ENCODE assay signal across 10 mouse cellular contexts in genomic region chr11:4053586-4053985, GRCm38 (mm10). TPM values are rescaled to one million over a fixed set of nuclear protein-coding genes. Genes with fewer than 3 reads are reported as not detected.
DNase-seq lines count a peak whose midpoint lies in the region; ATAC-seq and TF ChIP-seq lines count a peak whose summit lies in the region.
"Had no signal": no experiment of that assay in that cellular context is flagged by ENCODE, and none has a peak within 500 bp of the region (broad histone marks: within the 10 kb centered on the region; RNA-seq: fewer than 3 reads in every experiment).

No protein-coding gene starts in this region.

- peak; percentile 53 for DNase-seq in heart, adult 8-10 months (ENCODE audit: low spot score)
- peak; percentile 62 for DNase-seq in adrenal gland, adult 2 months
- peak; percentile 88 for DNase-seq in embryo, embryonic 10.5 days (ENCODE audit: low spot score)
- DNase-seq in hindbrain, postnatal 0 days (ENCODE audit: low spot score) = peak; percentile 82
- DNase-seq in left cerebral cortex, postnatal 14 days (ENCODE audit: low spot score in 2 of 2) = peak; percentile 67 to 77
- peak; percentile 73 for DNase-seq in naive thymus-derived CD4-positive, alpha-beta T cell, adult 2 months (ENCODE audit: low read depth)
- DNase-seq in testis, postnatal 14 days (ENCODE audit: low spot score) = peak; percentile 36

- H3K9me3 ChIP-seq in heart, embryonic 12.5 days (replicated peaks) = peaks cover 2% of the 10 kb centered on the region
- H3K9me3 ChIP-seq in hindbrain, postnatal 0 days (ENCODE audit: low read length) = no peaks in the 10 kb centered on the region
- H3K9me3 ChIP-seq: embryonic facial prominence, embryonic 15.5 days had no signal

- H3K4me3 ChIP-seq in heart, embryonic 12.5 days = no peak overlapping the region
- no peak overlapping the region for H3K4me3 ChIP-seq in hindbrain, postnatal 0 days (ENCODE audit: low read length)
- H3K4me3 ChIP-seq: embryonic facial prominence, embryonic 15.5 days had no signal

- TF ChIP-seq CTCF in hindbrain, postnatal 0 days (IDR thresholded peaks at IDR 0.05; ENCODE audit: low read depth) = peak; percentile 89

- H3K4me1 ChIP-seq in heart, embryonic 12.5 days (replicated peaks) = no peaks in the 10 kb centered on the region
- H3K4me1 ChIP-seq in hindbrain, postnatal 0 days (ENCODE audit: insufficient read depth, low read length) = no peaks in the 10 kb centered on the region
- H3K4me1 ChIP-seq: embryonic facial prominence, embryonic 15.5 days had no signal

- 19% methylated on average over 5 of the region's 5 CpGs for whole genome bisulfite sequencing in heart, embryonic 12.5 days
- 24% methylated on average over 5 of the region's 5 CpGs for WGBS in hindbrain, postnatal 0 days

- H3K9ac ChIP-seq in heart, embryonic 12.5 days = no peak overlapping the region
- H3K9ac ChIP-seq in hindbrain, postnatal 0 days (replicated peaks; ENCODE audit: low read length) = no peak overlapping the region
- H3K9ac ChIP-seq: embryonic facial prominence, embryonic 15.5 days had no signal

- no peak for ATAC-seq in heart, embryonic 12.5 days (ENCODE audit: insufficient number of reproducible peaks, low FRiP score)
- ATAC-seq in hindbrain, postnatal 0 days = no peak; the same call in 1 of the 2 replicates

- H3K4me2 ChIP-seq in heart, embryonic 12.5 days = no peak overlapping the region
- H3K4me2 ChIP-seq in hindbrain, postnatal 0 days (ENCODE audit: low read depth, low read length) = no peak overlapping the region
- H3K4me2 ChIP-seq: embryonic facial prominence, embryonic 15.5 days had no signal

- no peaks in the 10 kb centered on the region for H3K36me3 ChIP-seq in heart, embryonic 12.5 days
- no peaks in the 10 kb centered on the region for H3K36me3 ChIP-seq in hindbrain, postnatal 0 days (ENCODE audit: insufficient read depth, low read length)
- H3K36me3 ChIP-seq: embryonic facial prominence, embryonic 15.5 days had no signal

- no peak overlapping the region for H3K27ac ChIP-seq in heart, embryonic 12.5 days (ENCODE audit: poor library complexity, severe bottlenecking)
- H3K27ac ChIP-seq in hindbrain, postnatal 0 days = no peak overlapping the region
- H3K27ac ChIP-seq: embryonic facial prominence, embryonic 15.5 days had no signal

- H3K27me3 ChIP-seq in heart, embryonic 12.5 days (replicated peaks) = no peaks in the 10 kb centered on the region
- H3K27me3 ChIP-seq in hindbrain, postnatal 0 days (ENCODE audit: insufficient read depth, low read length) = no peaks in the 10 kb centered on the region
- H3K27me3 ChIP-seq: embryonic facial prominence, embryonic 15.5 days had no signal

- intact Hi-C loops in left cerebral cortex, postnatal 14 days (cut with DNase I) = loop anchor here (2.0 kb wide), 1 partner anchor 27 kb away; no protein-coding TSS in a partner anchor

RNA-seq across cellular contexts. Expression of gene Sec14l3, which starts 11.1 kb away (rescaled TPM):
- 1 to 10 TPM in 1 of 4 experiments, not detected in 3; 1.6 TPM for total RNA-seq in heart, adult 8-10 months (2022)
- not detected in 2 replicates for polyA plus RNA-seq in heart, embryonic 12.5 days (2016; fragmentation: Nextera tagmentation; extraction: Ambion mirVana)
- total RNA-seq in adrenal gland, adult 2 months (2021) = not detected
- polyA plus RNA-seq in adrenal gland, adult 2 months (2012; rRNA removed) = 0.10 TPM in 1 of 2 replicates, not detected in the other
- total RNA-seq in hindbrain, postnatal 0 days (2014; rRNA removed) = 0.36 and 1.6 TPM in 2 replicates
- polyA plus RNA-seq in hindbrain, postnatal 0 days (2015; fragmentation: Nextera tagmentation; extraction: Ambion mirVana) = 1.7 and 1.8 TPM in 2 replicates
- 1 to 10 TPM; 2.0 to 2.1 TPM for total RNA-seq in left cerebral cortex, postnatal 14 days (2021)
- polyA plus RNA-seq: stomach, embryonic 14.5 days had no signal

RNA-seq across cellular contexts. Expression of gene Sec14l4, which starts 22.3 kb away (rescaled TPM):
- under 1 TPM in 3 of 4 experiments, not detected in 1; 0.16 to 0.65 (median 0.20) TPM for total RNA-seq in heart, adult 8-10 months (2022)
- not detected in 2 replicates for polyA plus RNA-seq in heart, embryonic 12.5 days (2016; fragmentation: Nextera tagmentation; extraction: Ambion mirVana)
- 1 to 10 TPM; 3.2 to 7.2 TPM for total RNA-seq in adrenal gland, adult 2 months (2021)
- 1.2 and 1.7 TPM in 2 replicates for polyA plus RNA-seq in adrenal gland, adult 2 months (2012; rRNA removed)
- total RNA-seq in hindbrain, postnatal 0 days (2014; rRNA removed) = not detected in 2 replicates
- not detected in 2 replicates for polyA plus RNA-seq in hindbrain, postnatal 0 days (2015; fragmentation: Nextera tagmentation; extraction: Ambion mirVana)
- total RNA-seq in left cerebral cortex, postnatal 14 days (2021) = under 1 TPM; 0.22 to 0.40 TPM

RNA-seq across cellular contexts. Expression of gene Mtfp1, which starts 41.7 kb away (rescaled TPM):
- total RNA-seq in heart, adult 8-10 months (2022) = 100 to 1,000 TPM; 128 to 167 (median 148) TPM
- polyA plus RNA-seq in heart, embryonic 12.5 days (2016; fragmentation: Nextera tagmentation; extraction: Ambion mirVana) = 18.6 and 21.2 TPM in 2 replicates
- total RNA-seq in adrenal gland, adult 2 months (2021) = 10 to 100 TPM; 19.3 to 24.2 TPM
- 40.4 and 43.8 TPM in 2 replicates for polyA plus RNA-seq in adrenal gland, adult 2 months (2012; rRNA removed)
- total RNA-seq in hindbrain, postnatal 0 days (2014; rRNA removed) = 14.8 and 20.4 TPM in 2 replicates
- 17.7 TPM in 2 replicates for polyA plus RNA-seq in hindbrain, postnatal 0 days (2015; fragmentation: Nextera tagmentation; extraction: Ambion mirVana)
- 100 to 1,000 TPM; 103 to 106 TPM for total RNA-seq in left cerebral cortex, postnatal 14 days (2021)

Comparison
In these comparisons a context has a peak if more than half of its experiments do, and no peak if none do; other contexts are left out.
1. DNase-seq: peak in every context shown above with its lines; median percentile 88 in embryo, embryonic 10.5 days; 82 in hindbrain, postnatal 0 days; 73 in naive thymus-derived CD4-positive, alpha-beta T cell, adult 2 months; 72 in left cerebral cortex, postnatal 14 days; 62 in adrenal gland, adult 2 months; 53 in heart, adult 8-10 months; 36 in testis, postnatal 14 days.